Mouse (Mus musculus) kidney, postnatal 0 days (tissue): ENCODE measurements at regions not wholly inside any gene's neighbourhood (a gene's known extent, or its start where the extent isn't known, plus 50 kb on each side); places are given as distances from the start of the nearest gene placed in this dataset.

Experiments
- ATAC-seq: fragments of 200-750 bp; cut with Nextera tagmentation; replicated peaks from 2 replicates; pipeline ENCODE4 v1.8.0; 2017; ENCODE audit warnings: low read depth, moderate number of reproducible peaks, moderate TSS enrichment, moderate library complexity; ENCODE audit not compliant: low FRiP score
- DNase-seq: peaks from one replicate; pipeline ENCODE4 v3.0.0-alpha.2; 2016; ENCODE audit warnings: low spot score
- H3K27ac ChIP-seq: fragments of 300-500 bp; sonication (generic); 2 replicates; pipeline ENCODE4 v1.5.1; 2014; ENCODE audit warnings: mild to moderate bottlenecking
- H3K27me3 ChIP-seq: fragments of 300-500 bp; sonication (generic); 2 replicates; pipeline ENCODE4 v1.6.1; 2014; ENCODE audit warnings: low read length, mixed read lengths; ENCODE audit not compliant: insufficient read depth
- H3K36me3 ChIP-seq: fragments of 300-500 bp; sonication (generic); 2 replicates; pipeline ENCODE4 v1.6.1; 2014; ENCODE audit warnings: low read length, mixed read lengths; ENCODE audit not compliant: insufficient read depth
- H3K4me1 ChIP-seq: fragments of 300-500 bp; sonication (generic); replicated peaks from 2 replicates; pipeline ENCODE4 v1.6.1; 2014; ENCODE audit warnings: antibody characterized with exemption, low read length, mixed read lengths; ENCODE audit not compliant: insufficient read depth
- H3K4me2 ChIP-seq: fragments of 300-500 bp; sonication (generic); 2 replicates; pipeline ENCODE4 v1.6.1; 2014; ENCODE audit warnings: mild to moderate bottlenecking, low read length, moderate library complexity, mixed read lengths
- H3K4me3 ChIP-seq: fragments of 300-500 bp; sonication (generic); replicated peaks from 2 replicates; pipeline ENCODE4 v1.5.1; 2014; ENCODE audit warnings: low read depth, low read length
- H3K9ac ChIP-seq: fragments of 300-500 bp; sonication (generic); 2 replicates; pipeline ENCODE4 v1.6.1; 2014; ENCODE audit warnings: low read depth, low read length
- H3K9me3 ChIP-seq: fragments of 300-500 bp; sonication (generic); replicated peaks from 2 replicates; pipeline ENCODE4 v1.6.1; 2016; ENCODE audit warnings: low read length, inconsistent platforms, mixed read lengths
- CTCF ChIP-seq: IDR thresholded peaks from 2 replicates; pipeline ENCODE4 v1.5.1; 2016; ENCODE audit warnings: antibody characterized with exemption, low read depth, mild to moderate bottlenecking, moderate library complexity
- WGBS: fragments of 180-500 bp; shearing (Covaris S2); extraction: QIAGEN DNeasy Blood & Tissue Kit; methylation state at CpG from one replicate; pipeline ENCODE4 v1.1.7; 2014; 5-methylcytosine and 5-hydroxymethylcytosine counted together

- Histone ChIP-seq H3K4me1 (0 out of 2 replicates have a peak, but pooled peaks cover 15% of the 10 kb centered on the region), H3K4me3 (no peak overlapping the region), H3K9ac (no peak overlapping the region), H3K4me2 (no peak overlapping the region), H3K36me3 (no peaks in the 10 kb centered on the region), H3K27ac (no peak overlapping the region), H3K27me3 (no peaks in the 10 kb centered on the region), H3K9me3 (no peaks in the 10 kb centered on the region)
- DNase-seq: peak; percentile 91
- no peak for ATAC-seq
- WGBS: 9% methylated on average over 12 of the region's 12 CpGs
- peak; percentile 94 for TF ChIP-seq CTCF
Observed at GRCm38 (mm10) chr10:66909204-66909889, 186.6 kb upstream of the Jmjd1c start.

GRCm38 (mm10) chr10:66909905-66910681 is 185.8 kb upstream of the Jmjd1c start:
- no peak overlapping the region for H3K4me3 ChIP-seq
- peak overlapping the region; percentile 27; the same call in 1 of the 2 replicates for H3K4me2 ChIP-seq
- 0 out of 2 replicates have a peak, but pooled peaks cover 17% of the 10 kb centered on the region for H3K4me1 ChIP-seq
- no peaks in the 10 kb centered on the region for H3K27me3 ChIP-seq
- H3K9ac ChIP-seq: no peak overlapping the region
- peak overlapping the region; percentile 66; the same call in 1 of the 2 replicates for H3K27ac ChIP-seq
- no peaks in the 10 kb centered on the region for H3K36me3 ChIP-seq
- WGBS: 44% methylated on average over 17 of the region's 17 CpGs
- no peak for TF ChIP-seq CTCF
- DNase-seq: no peak
- no peaks in the 10 kb centered on the region for H3K9me3 ChIP-seq
- no peak for ATAC-seq

GRCm38 (mm10) chr10:66911261-66911911 is 184.5 kb upstream of the Jmjd1c start:
- no peaks in the 10 kb centered on the region for H3K9me3 ChIP-seq
- H3K9ac ChIP-seq: no peak overlapping the region
- 47% methylated on average over 10 of the region's 10 CpGs for WGBS
- DNase-seq: peak; percentile 67
- TF ChIP-seq CTCF: no peak
- peak overlapping the region; percentile 15; the same call in 1 of the 2 replicates for H3K4me2 ChIP-seq
- no peaks in the 10 kb centered on the region for H3K27me3 ChIP-seq
- H3K4me3 ChIP-seq: no peak overlapping the region
- ATAC-seq: 0 out of 2 replicates have a peak, but pooled peaks have one; percentile 34
- H3K27ac ChIP-seq: peak overlapping the region; percentile 36; the same call in 1 of the 2 replicates
- no peaks in the 10 kb centered on the region for H3K36me3 ChIP-seq
- H3K4me1 ChIP-seq: 0 out of 2 replicates have a peak, but pooled peaks cover 17% of the 10 kb centered on the region

- no peak for TF ChIP-seq CTCF
- no peak overlapping the region for H3K27ac ChIP-seq
- ATAC-seq (no peak), DNase-seq (no peak)
- no peak overlapping the region for H3K4me2 ChIP-seq
- no peaks in the 10 kb centered on the region for H3K9me3 ChIP-seq
- no peak overlapping the region for H3K4me3 ChIP-seq
- no peak overlapping the region for H3K9ac ChIP-seq
- no peaks in the 10 kb centered on the region for H3K27me3 ChIP-seq
- 82% methylated on average over 4 of the region's 4 CpGs for whole genome bisulfite sequencing
- H3K36me3 ChIP-seq: no peaks in the 10 kb centered on the region
- 0 out of 2 replicates have a peak, but pooled peaks cover 17% of the 10 kb centered on the region for H3K4me1 ChIP-seq
Observed at GRCm38 (mm10) chr10:66912440-66912839, 183.5 kb upstream of the Jmjd1c start.

GRCm38 (mm10) chr10:66913187-66913586 is 182.7 kb upstream of the Jmjd1c start:
- Histone ChIP-seq H3K27me3 (no peaks in the 10 kb centered on the region), H3K36me3 (no peaks in the 10 kb centered on the region), H3K4me3 (no peak overlapping the region), H3K4me1 (0 out of 2 replicates have a peak, but pooled peaks cover 17% of the 10 kb centered on the region), H3K9me3 (no peaks in the 10 kb centered on the region), H3K9ac (no peak overlapping the region), H3K27ac (peak overlapping the region; percentile 10; the same call in 1 of the 2 replicates), H3K4me2 (no peak overlapping the region)
- DNase-seq: no peak
- WGBS: 63% methylated on average over 14 of the region's 14 CpGs
- no peak for ATAC-seq
- no peak for TF ChIP-seq CTCF

GRCm38 (mm10) chr10:66913627-66914026 is 182.3 kb upstream of the Jmjd1c start:
- peak; percentile 74 for DNase-seq
- TF ChIP-seq CTCF: peak; percentile 36; the same call in 1 of the 2 replicates
- H3K9ac ChIP-seq: no peak overlapping the region
- H3K4me1 ChIP-seq: 0 out of 2 replicates have a peak, but pooled peaks cover 17% of the 10 kb centered on the region
- 63% methylated on average over 7 of the region's 8 CpGs for WGBS
- peak; percentile 33; the same call in 1 of the 2 replicates for ATAC-seq
- H3K27ac ChIP-seq: peak overlapping the region; percentile 60; the same call in 1 of the 2 replicates
- H3K4me3 ChIP-seq: no peak overlapping the region
- no peaks in the 10 kb centered on the region for H3K9me3 ChIP-seq
- H3K27me3 ChIP-seq: no peaks in the 10 kb centered on the region
- H3K36me3 ChIP-seq: no peaks in the 10 kb centered on the region
- no peak overlapping the region for H3K4me2 ChIP-seq
